Mouse (Mus musculus) lung, postnatal 0 days (tissue): ENCODE results near the gene Fam219a. TPM values are rescaled to one million over a fixed set of nuclear protein-coding genes. Genes with fewer than 3 reads are reported as not detected.

ENCODE experiments used
- ATAC-seq: fragments of 200-750 bp; cut with Nextera tagmentation; 2 replicates; pipeline ENCODE4 v1.8.0; 2017; ENCODE audit warnings: moderate library complexity
- DNase-seq: peaks from one replicate; pipeline ENCODE4 v3.0.0-alpha.2; 2016; ENCODE audit warnings: low spot score
- H3K27ac ChIP-seq: fragments of 300-500 bp; sonication (generic); 2 replicates; pipeline ENCODE4 v1.5.1; 2014; ENCODE audit warnings: antibody characterized with exemption, mild to moderate bottlenecking, low read length, mixed read lengths
- H3K27me3 ChIP-seq: fragments of 300-500 bp; sonication (generic); replicated peaks from 2 replicates; pipeline ENCODE4 v1.6.1; 2014; ENCODE audit warnings: low read length, mixed read lengths; ENCODE audit not compliant: insufficient read depth
- H3K36me3 ChIP-seq: fragments of 300-500 bp; sonication (generic); 2 replicates; pipeline ENCODE4 v1.6.1; 2014; ENCODE audit warnings: low read length, mixed read lengths; ENCODE audit not compliant: insufficient read depth
- H3K4me1 ChIP-seq: fragments of 300-500 bp; sonication (generic); 2 replicates; pipeline ENCODE4 v1.6.1; 2014; ENCODE audit warnings: antibody characterized with exemption, low read depth, low read length, mixed read lengths; ENCODE audit not compliant: insufficient read depth
- H3K4me2 ChIP-seq: fragments of 300-500 bp; sonication (generic); replicated peaks from 2 replicates; pipeline ENCODE4 v1.6.1; 2014; ENCODE audit warnings: low read depth, mild to moderate bottlenecking, low read length, moderate library complexity, mixed read lengths
- H3K4me3 ChIP-seq: fragments of 300-500 bp; sonication (generic); 2 replicates; pipeline ENCODE4 v1.5.1; 2014; ENCODE audit warnings: low read depth, low read length
- H3K9ac ChIP-seq: fragments of 300-500 bp; sonication (generic); replicated peaks from 2 replicates; pipeline ENCODE4 v1.6.1; 2014; ENCODE audit warnings: low read depth, mild to moderate bottlenecking
- H3K9me3 ChIP-seq: fragments of 300-500 bp; sonication (generic); 2 replicates; pipeline ENCODE4 v1.6.1; 2016; ENCODE audit warnings: low read length, mixed read lengths
- CTCF ChIP-seq: IDR thresholded peaks from 2 replicates; pipeline ENCODE4 v1.5.1; 2016; ENCODE audit warnings: antibody characterized with exemption, mild to moderate bottlenecking
- EP300 ChIP-seq: IDR thresholded peaks from 2 replicates; pipeline ENCODE4 v1.6.1; 2016; ENCODE audit warnings: antibody characterized with exemption, mild to moderate bottlenecking, control low read depth
- WGBS: fragments of 180-500 bp; shearing (Covaris S2); extraction: QIAGEN DNeasy Blood & Tissue Kit; methylation state at CpG from one replicate; pipeline ENCODE4 v1.1.7; 2014; 5-methylcytosine and 5-hydroxymethylcytosine counted together
- polyA plus RNA-seq: library from polyadenylated mRNA; unstranded; fragments of >200 nt; fragmentation: Nextera tagmentation; extraction: Ambion mirVana; gene quantifications from 2 replicates; pipeline ENCODE4 v1.2.1, GENCODE M21; 2015

Gene Fam219a
- polyA plus RNA-seq, 1 experiment from 2014 or later, result 4.7 TPM

DNA sequence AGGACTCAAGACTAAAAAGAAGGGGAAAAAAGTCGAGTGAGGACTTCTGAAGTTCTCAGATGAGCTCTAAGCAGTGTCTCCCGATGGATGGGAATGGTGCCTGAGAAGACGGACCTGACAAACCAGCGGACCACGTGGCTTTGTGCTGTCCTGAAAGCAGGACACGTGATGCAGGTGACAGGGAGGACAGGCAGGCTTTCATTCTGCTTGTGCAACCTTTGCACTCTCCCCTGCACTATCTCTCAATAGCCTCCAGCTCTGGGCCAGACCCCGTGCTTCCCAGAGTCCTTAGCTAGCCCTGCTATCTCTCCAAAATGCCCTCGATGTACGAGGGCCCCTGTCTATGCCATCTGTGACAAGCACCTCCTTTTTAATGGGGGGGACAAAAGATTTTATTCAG is 44.5 kb downstream of the Fam219a start:
- H3K4me1 ChIP-seq, result no peaks in the 10 kb centered on the region
- no peak for DNase-seq
- TF ChIP-seq EP300 (no peak), CTCF (no peak)
- no peak overlapping the region for H3K27ac ChIP-seq
- no peaks in the 10 kb centered on the region for H3K36me3 ChIP-seq
- no peak overlapping the region for H3K9ac ChIP-seq
- WGBS, result 63% methylated on average over 9 of the region's 9 CpGs
- H3K27me3 ChIP-seq, result no peaks in the 10 kb centered on the region
- ATAC-seq, result no peak
- H3K4me3 ChIP-seq, result no peak overlapping the region
- H3K9me3 ChIP-seq, result no peaks in the 10 kb centered on the region
- no peak overlapping the region for H3K4me2 ChIP-seq

DNA sequence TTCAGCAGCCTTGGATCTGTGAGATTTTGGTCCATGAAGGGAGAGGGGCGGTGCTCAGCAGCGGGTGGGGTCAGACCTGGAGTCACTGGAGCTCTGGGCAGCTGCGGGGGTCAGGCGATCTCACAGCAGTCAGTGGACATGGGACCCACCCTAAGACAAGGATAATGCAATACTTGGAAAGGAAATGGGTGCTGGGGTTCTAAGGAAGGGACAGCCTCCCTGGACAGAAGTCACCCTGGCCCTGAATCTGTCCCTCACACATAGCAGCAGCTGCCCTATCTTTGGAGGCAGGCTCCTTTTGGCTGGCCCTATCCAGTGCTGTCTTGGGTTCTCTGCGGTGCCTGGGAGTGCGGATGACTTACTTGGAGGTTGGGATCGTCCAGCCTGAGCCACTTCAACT is 45.5 kb downstream of the Fam219a start:
- Histone ChIP-seq H3K4me3 (no peak overlapping the region), H3K36me3 (no peaks in the 10 kb centered on the region), H3K4me2 (no peak overlapping the region), H3K9ac (no peak overlapping the region), H3K27ac (no peak overlapping the region), H3K4me1 (no peaks in the 10 kb centered on the region), H3K27me3 (no peaks in the 10 kb centered on the region), H3K9me3 (no peaks in the 10 kb centered on the region)
- WGBS, result 73% methylated on average over 7 of the region's 7 CpGs
- DNase-seq (no peak), ATAC-seq (no peak)
- TF ChIP-seq EP300, result no peak
- no peak for TF ChIP-seq CTCF

DNA sequence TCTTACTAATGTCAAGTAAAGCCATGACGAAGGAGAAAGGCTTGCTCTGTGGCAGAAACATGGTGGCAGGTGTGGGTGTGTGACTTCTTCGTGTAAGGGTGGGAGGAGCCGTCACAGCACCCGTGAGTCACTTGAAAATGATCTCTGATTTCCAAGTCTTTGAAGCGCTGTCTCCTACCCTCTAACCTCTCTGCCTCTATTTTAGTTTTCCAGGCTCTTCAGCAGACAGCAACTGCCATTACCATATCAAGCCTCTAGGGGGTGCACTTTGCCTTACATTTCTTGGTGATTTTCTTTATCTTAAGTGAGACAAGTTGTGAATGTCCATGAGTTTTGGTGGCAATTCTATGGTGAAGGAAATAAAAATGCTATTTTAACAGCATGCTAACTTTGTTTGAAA is 46.5 kb downstream of the Fam219a start:
- DNase-seq, result peak; percentile 55

DNA sequence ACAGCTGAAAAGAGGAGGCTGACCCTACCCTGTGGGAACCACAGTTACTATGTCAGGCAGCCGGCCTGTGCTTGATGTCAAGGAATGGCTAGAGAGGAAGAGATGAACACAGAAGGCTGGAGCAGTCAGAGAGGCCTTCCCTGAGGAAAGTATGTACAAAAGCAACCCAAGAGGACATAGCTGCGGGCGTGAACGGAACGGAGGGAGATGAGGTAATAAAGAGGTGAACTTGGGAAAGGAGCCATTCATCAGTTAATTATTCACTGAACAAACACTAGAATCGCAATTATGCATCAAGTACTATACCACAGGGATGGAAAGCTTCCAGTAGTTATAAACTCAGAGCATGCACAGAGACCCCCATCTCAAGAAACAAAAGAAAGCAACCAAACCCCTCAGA is 47.2 kb downstream of the Fam219a start:
- no peak for TF ChIP-seq EP300
- TF ChIP-seq CTCF, result no peak
- Histone ChIP-seq H3K4me3 (no peak overlapping the region), H3K4me2 (no peak overlapping the region), H3K36me3 (no peaks in the 10 kb centered on the region), H3K9me3 (no peaks in the 10 kb centered on the region), H3K4me1 (no peaks in the 10 kb centered on the region), H3K9ac (no peak overlapping the region), H3K27me3 (no peaks in the 10 kb centered on the region), H3K27ac (no peak overlapping the region)
- ATAC-seq, result peak; percentile 52
- 51% methylated on average over 6 of the region's 6 CpGs for WGBS
- peak; percentile 44 for DNase-seq

More for the DNA sequence above, 46.5 kb downstream of the Fam219a start:
- H3K4me3 ChIP-seq, result no peak overlapping the region
- 41% methylated on average over 5 of the region's 5 CpGs for WGBS
- no peaks in the 10 kb centered on the region for H3K9me3 ChIP-seq
- H3K27me3 ChIP-seq, result no peaks in the 10 kb centered on the region
- H3K36me3 ChIP-seq, result no peaks in the 10 kb centered on the region
- H3K4me1 ChIP-seq, result no peaks in the 10 kb centered on the region
- H3K4me2 ChIP-seq, result no peak overlapping the region
- no peak overlapping the region for H3K9ac ChIP-seq
- no peak; the same call in 1 of the 2 replicates for ATAC-seq
- no peak overlapping the region for H3K27ac ChIP-seq
- TF ChIP-seq CTCF (peak; percentile 82), EP300 (no peak)

DNA sequence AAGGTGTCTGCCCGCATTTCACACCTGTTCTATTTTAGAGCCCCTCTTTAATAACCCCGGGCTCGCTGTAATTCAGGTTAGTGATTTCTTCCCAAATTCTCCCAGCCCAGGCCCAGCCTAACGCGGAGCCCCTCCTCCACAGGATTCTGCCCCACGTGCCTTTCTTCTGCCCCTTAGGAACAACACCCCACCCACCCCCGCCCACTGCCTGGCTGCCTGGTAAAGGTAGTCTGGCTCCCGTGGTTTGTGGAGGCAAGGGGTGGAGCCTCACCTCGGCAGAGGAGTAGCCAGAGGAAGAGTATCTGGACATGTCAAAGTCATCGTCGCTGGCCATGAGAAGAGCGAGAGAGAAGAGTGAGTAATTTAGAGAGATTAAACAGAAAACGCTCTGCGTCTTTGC is 48.7 kb downstream of the Fam219a start:
- Histone ChIP-seq H3K36me3 (no peaks in the 10 kb centered on the region), H3K4me3 (no peak overlapping the region), H3K4me2 (no peak overlapping the region), H3K27ac (no peak overlapping the region), H3K9me3 (no peaks in the 10 kb centered on the region), H3K9ac (no peak overlapping the region), H3K27me3 (no peaks in the 10 kb centered on the region), H3K4me1 (no peaks in the 10 kb centered on the region)
- ATAC-seq, result peak; percentile 37
- DNase-seq, result no peak
- WGBS, result 43% methylated on average over 14 of the region's 14 CpGs
- TF ChIP-seq EP300, result no peak
- TF ChIP-seq CTCF, result no peak

DNA sequence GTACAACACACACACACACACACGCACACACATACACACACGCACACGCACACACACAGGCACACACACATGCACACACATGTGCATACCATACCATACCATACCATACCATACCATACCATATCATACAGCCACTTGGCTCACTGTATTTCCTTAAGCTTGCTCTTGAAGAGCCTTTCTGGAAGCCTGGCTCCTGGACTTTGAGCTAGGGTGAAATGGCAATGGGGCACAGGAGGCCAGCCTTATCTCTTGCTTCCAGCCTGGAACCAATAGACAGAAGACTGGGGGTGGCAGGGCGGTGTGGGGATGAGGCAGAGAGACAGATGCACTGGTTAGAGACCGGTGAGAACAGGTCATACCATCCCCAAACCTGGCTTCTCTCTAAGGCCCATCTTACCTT is 50.1 kb downstream of the Fam219a start:
- H3K9ac ChIP-seq, result no peak overlapping the region
- H3K27ac ChIP-seq, result no peak overlapping the region
- no peak for TF ChIP-seq EP300
- no peak for TF ChIP-seq CTCF
- no peaks in the 10 kb centered on the region for H3K4me1 ChIP-seq
- ATAC-seq, result no peak
- WGBS, result 98% methylated on average over 5 of the region's 5 CpGs
- H3K9me3 ChIP-seq, result no peaks in the 10 kb centered on the region
- H3K27me3 ChIP-seq, result no peaks in the 10 kb centered on the region
- no peak overlapping the region for H3K4me3 ChIP-seq
- H3K4me2 ChIP-seq, result no peak overlapping the region
- no peak for DNase-seq
- no peaks in the 10 kb centered on the region for H3K36me3 ChIP-seq

DNA sequence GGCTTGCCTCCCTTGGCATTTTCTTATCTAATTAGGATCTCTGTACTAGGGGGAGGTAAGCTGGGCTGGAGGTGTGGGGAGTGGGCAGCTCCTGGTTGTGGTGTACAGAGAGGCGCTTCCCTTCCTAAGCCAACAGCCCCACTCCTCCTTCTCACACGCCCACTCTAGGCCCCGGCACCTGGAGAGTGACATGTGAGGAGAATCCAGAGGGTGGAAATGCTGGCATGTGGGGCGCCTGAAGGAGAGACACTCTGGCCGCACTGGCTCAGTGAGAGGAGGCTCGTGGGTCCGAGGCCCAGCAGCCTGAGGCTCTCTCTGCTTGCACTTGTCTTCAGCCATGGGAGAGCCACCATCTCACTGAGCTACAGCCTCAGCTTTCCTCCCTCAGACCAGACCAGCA is 51.0 kb downstream of the Fam219a start:
- Histone ChIP-seq H3K27me3 (no peaks in the 10 kb centered on the region), H3K9me3 (no peaks in the 10 kb centered on the region), H3K4me2 (no peak overlapping the region), H3K4me3 (no peak overlapping the region), H3K9ac (no peak overlapping the region), H3K4me1 (no peaks in the 10 kb centered on the region), H3K27ac (no peak overlapping the region), H3K36me3 (no peaks in the 10 kb centered on the region)
- ATAC-seq (no peak), DNase-seq (no peak)
- 64% methylated on average over 7 of the region's 7 CpGs for WGBS
- no peak for TF ChIP-seq CTCF
- TF ChIP-seq EP300, result no peak
